ENCODE assay signal across 9 mouse cellular contexts in genomic region chr7:110286838-110287475, GRCm38 (mm10).
DNase-seq lines count a peak whose midpoint lies in the region; ATAC-seq lines count a peak whose summit lies in the region.
"Had no signal": no experiment of that assay in that cellular context is flagged by ENCODE, and none has a peak within 500 bp of the region (broad histone marks: within the 10 kb centered on the region; RNA-seq: fewer than 3 reads in every experiment).

No protein-coding gene starts in this region.

- peak; percentile 79 for ATAC-seq in hindbrain, embryonic 11.5 days (ENCODE audit: low FRiP score)
- peak; percentile 72; the same call in 1 of the 2 replicates for ATAC-seq in lung, embryonic 15.5 days (ENCODE audit: borderline replicate concordance, extremely low read depth, low FRiP score, low TSS enrichment)

- H3K27ac ChIP-seq in hindbrain, embryonic 11.5 days (ENCODE audit: low read depth, low read length) = no peak overlapping the region
- H3K27ac ChIP-seq in lung, embryonic 15.5 days = peak overlapping the region; percentile 77

- no peaks in the 10 kb centered on the region for H3K36me3 ChIP-seq in hindbrain, embryonic 11.5 days (ENCODE audit: control insufficient read depth, insufficient read depth, low read length)
- H3K36me3 ChIP-seq in lung, embryonic 15.5 days = peaks cover 7% of the 10 kb centered on the region; the same call in 1 of the 2 replicates

- WGBS in hindbrain, embryonic 11.5 days = 6% methylated on average over 12 of the region's 12 CpGs
- WGBS in lung, embryonic 15.5 days = 7% methylated on average over 12 of the region's 12 CpGs

- 0 out of 2 replicates have a peak, but pooled peaks cover 2% of the 10 kb centered on the region for H3K4me1 ChIP-seq in hindbrain, embryonic 11.5 days (replicated peaks; ENCODE audit: control insufficient read depth, insufficient read depth, low read length)
- peaks cover 27% of the 10 kb centered on the region for H3K4me1 ChIP-seq in lung, embryonic 15.5 days

- H3K27me3 ChIP-seq in hindbrain, embryonic 11.5 days (ENCODE audit: control insufficient read depth, insufficient read depth, low read length) = no peaks in the 10 kb centered on the region
- no peaks in the 10 kb centered on the region for H3K27me3 ChIP-seq in lung, embryonic 15.5 days

- H3K4me3 ChIP-seq in hindbrain, embryonic 11.5 days (ENCODE audit: low read depth, low read length) = no peak overlapping the region
- H3K4me3 ChIP-seq in lung, embryonic 15.5 days = no peak overlapping the region
- H3K4me3 ChIP-seq: megakaryocyte, embryonic 14.5 days had no signal

- no peaks in the 10 kb centered on the region for H3K9me3 ChIP-seq in hindbrain, embryonic 11.5 days (ENCODE audit: control insufficient read depth, low read length)
- no peaks in the 10 kb centered on the region for H3K9me3 ChIP-seq in lung, embryonic 15.5 days

- H3K4me2 ChIP-seq in hindbrain, embryonic 11.5 days (replicated peaks; ENCODE audit: low read depth, low read length) = no peak overlapping the region
- 0 out of 2 replicates have a peak overlapping the region, but pooled peaks have one; percentile 7 for H3K4me2 ChIP-seq in lung, embryonic 15.5 days

- H3K9ac ChIP-seq in hindbrain, embryonic 11.5 days (ENCODE audit: low read depth, low read length) = no peak overlapping the region
- H3K9ac ChIP-seq in lung, embryonic 15.5 days = no peak overlapping the region

- peak; percentile 17 for DNase-seq in MEL-GATA-1-ER (ENCODE audit: extremely low read depth, low read depth)
- DNase-seq in cerebellum, adult 9-11 months = peak; percentile 78
- peak; percentile 45 to 77 for DNase-seq in frontal cortex, postnatal 10 days (ENCODE audit: low spot score in 2 of 2)
- peak; percentile 89 for DNase-seq in hindbrain, embryonic 11.5 days (ENCODE audit: low spot score)
- DNase-seq in layer of hippocampus, adult 9-11 months = peak; percentile 67
- peak; percentile 46 for DNase-seq in ovary, adult 18-20 months (ENCODE audit: low spot score)
- DNase-seq in thymus, adult 18-20 months = peak; percentile 33 to 47

Comparison
In these comparisons a context has a peak if more than half of its experiments do, and no peak if none do; other contexts are left out.
1. DNase-seq: peak in every context shown above with its lines; median percentile 89 in hindbrain, embryonic 11.5 days; 78 in cerebellum, adult 9-11 months; 67 in layer of hippocampus, adult 9-11 months; 61 in frontal cortex, postnatal 10 days; 46 in ovary, adult 18-20 months; 40 in thymus, adult 18-20 months; 17 in MEL-GATA-1-ER.